Mouse (Mus musculus) olfactory bulb, adult 2 months (tissue): Measurements from ENCODE around the gene Ina. TPM values are rescaled to one million over a fixed set of nuclear protein-coding genes. Genes with fewer than 3 reads are reported as not detected.

Source experiments
- H3K27ac ChIP-seq: fragments of 200-500 bp; 2 replicates; pipeline ENCODE4 v1.5.1; 2012; ENCODE audit warnings: low read depth, low read length; ENCODE audit not compliant: insufficient read depth
- H3K4me1 ChIP-seq: fragments of 200-500 bp; 2 replicates; pipeline ENCODE4 v1.6.1; 2012; ENCODE audit warnings: low read length; ENCODE audit not compliant: control insufficient read depth, insufficient read depth
- H3K4me3 ChIP-seq: fragments of 200-500 bp; 2 replicates; pipeline ENCODE4 v1.5.1; 2012; ENCODE audit warnings: mild to moderate bottlenecking, low read depth, low read length, moderate library complexity; ENCODE audit not compliant: insufficient read depth
- CTCF ChIP-seq: fragments of 200-500 bp; IDR thresholded peaks from 2 replicates; pipeline ENCODE4 v1.5.1; 2012; ENCODE audit warnings: low read depth, mild to moderate bottlenecking, low read length, moderate library complexity; ENCODE audit not compliant: insufficient read depth
- POLR2A ChIP-seq: fragments of 200-500 bp; IDR thresholded peaks from 2 replicates; pipeline ENCODE4 v1.6.1; 2012; ENCODE audit warnings: mild to moderate bottlenecking, low read depth, low read length, moderate library complexity; ENCODE audit not compliant: insufficient read depth
- WGBS: fragments of 180-500 bp; shearing (Covaris S2); methylation state at CpG from one replicate; pipeline ENCODE4 v1.1.7; 2018; 5-methylcytosine and 5-hydroxymethylcytosine counted together
- polyA plus RNA-seq: library from polyadenylated mRNA; stranded (reverse); fragments of >200 nt; gene quantifications from 2 replicates; pipeline ENCODE4 v1.2.4, GENCODE M21; 2012; ENCODE audit warnings: low replicate concordance; ENCODE audit not compliant: missing spikeins, insufficient read depth, insufficient read length

Ina gene
- not detected in 2 replicates for polyA plus RNA-seq

GRCm38 (mm10) chr19:47014447-47015381, at the start of gene Ina, which contains the start of gene Nt5c2:
Gene Ina (plus strand): TSS chr19:47014698.
Gene Nt5c2 (minus strand): TSS chr19:47015153.
- TF ChIP-seq CTCF: no peak
- peak; percentile 79 for TF ChIP-seq POLR2A
- Histone ChIP-seq H3K4me3 (peak within 1 kb of the TSS; percentile 57), H3K4me1 (peaks cover 23% of the 10 kb centered on the region), H3K27ac (peak within 1 kb of the TSS; percentile 97)
- WGBS: under 1% methylated on average over 117 of the region's 124 CpGs

GRCm38 (mm10) chr19:46965496-46965895, 49.0 kb upstream of the Ina start:
- H3K27ac ChIP-seq: no peak overlapping the region
- H3K4me3 ChIP-seq: no peak overlapping the region
- H3K4me1 ChIP-seq: peaks cover 28% of the 10 kb centered on the region
- TF ChIP-seq CTCF: no peak

- H3K4me1 ChIP-seq: peaks cover 33% of the 10 kb centered on the region
- TF ChIP-seq POLR2A (no peak), CTCF (no peak)
- no peak overlapping the region for H3K4me3 ChIP-seq
- no peak overlapping the region for H3K27ac ChIP-seq
- WGBS: 67% methylated on average over 6 of the region's 6 CpGs
These were observed 48.2 kb upstream of the Ina start for GRCm38 (mm10) chr19:46966330-46966729.

- TF ChIP-seq CTCF: no peak
- TF ChIP-seq POLR2A: no peak
- WGBS: 47% methylated on average over 4 of the region's 4 CpGs
- H3K27ac ChIP-seq: no peak overlapping the region
- peaks cover 41% of the 10 kb centered on the region for H3K4me1 ChIP-seq
- no peak overlapping the region for H3K4me3 ChIP-seq
These were observed 46.6 kb upstream of the Ina start for GRCm38 (mm10) chr19:46967861-46968260.

- TF ChIP-seq POLR2A (no peak), CTCF (no peak)
- Histone ChIP-seq H3K4me1 (peaks cover 43% of the 10 kb centered on the region), H3K27ac (peak overlapping the region; percentile 98), H3K4me3 (0 out of 2 replicates have a peak overlapping the region, but pooled peaks have one; percentile 10)
- 63% methylated on average over 5 of the region's 5 CpGs for WGBS
These were observed 45.7 kb upstream of the Ina start for GRCm38 (mm10) chr19:46968833-46969232.

GRCm38 (mm10) chr19:46969286-46969985, 45.1 kb upstream of the Ina start:
- H3K27ac ChIP-seq: peak overlapping the region; percentile 98
- peak overlapping the region; percentile 10 for H3K4me3 ChIP-seq
- H3K4me1 ChIP-seq: peaks cover 41% of the 10 kb centered on the region
- TF ChIP-seq CTCF (no peak), POLR2A (no peak)
- WGBS: 24% methylated on average over 22 of the region's 22 CpGs

- TF ChIP-seq POLR2A: no peak
- no peak for TF ChIP-seq CTCF
- Histone ChIP-seq H3K4me3 (no peak overlapping the region), H3K27ac (peak overlapping the region; percentile 98), H3K4me1 (peaks cover 40% of the 10 kb centered on the region)
- WGBS: 36% methylated on average over 13 of the region's 13 CpGs
These were observed 44.3 kb upstream of the Ina start for GRCm38 (mm10) chr19:46970121-46970729.

GRCm38 (mm10) chr19:46971051-46971689, 43.3 kb upstream of the Ina start:
- no peak for TF ChIP-seq POLR2A
- TF ChIP-seq CTCF: no peak
- H3K27ac ChIP-seq: peak overlapping the region; percentile 94
- 29% methylated on average over 8 of the region's 8 CpGs for WGBS
- H3K4me1 ChIP-seq: peaks cover 40% of the 10 kb centered on the region
- H3K4me3 ChIP-seq: no peak overlapping the region
